Mouse (Mus musculus) lung, postnatal 0 days (tissue): Measurements from ENCODE around the gene Cacna1d. TPM values are rescaled to one million over a fixed set of nuclear protein-coding genes. Genes with fewer than 3 reads are reported as not detected.

Experiments
- ATAC-seq: fragments of 200-750 bp; cut with Nextera tagmentation; 2 replicates; pipeline ENCODE4 v1.8.0; 2017; ENCODE audit warnings: moderate library complexity
- DNase-seq: peaks from one replicate; pipeline ENCODE4 v3.0.0-alpha.2; 2016; ENCODE audit warnings: low spot score
- H3K27ac ChIP-seq: fragments of 300-500 bp; sonication (generic); 2 replicates; pipeline ENCODE4 v1.5.1; 2014; ENCODE audit warnings: antibody characterized with exemption, mild to moderate bottlenecking, low read length, mixed read lengths
- H3K27me3 ChIP-seq: fragments of 300-500 bp; sonication (generic); replicated peaks from 2 replicates; pipeline ENCODE4 v1.6.1; 2014; ENCODE audit warnings: low read length, mixed read lengths; ENCODE audit not compliant: insufficient read depth
- H3K36me3 ChIP-seq: fragments of 300-500 bp; sonication (generic); 2 replicates; pipeline ENCODE4 v1.6.1; 2014; ENCODE audit warnings: low read length, mixed read lengths; ENCODE audit not compliant: insufficient read depth
- H3K4me1 ChIP-seq: fragments of 300-500 bp; sonication (generic); 2 replicates; pipeline ENCODE4 v1.6.1; 2014; ENCODE audit warnings: antibody characterized with exemption, low read depth, low read length, mixed read lengths; ENCODE audit not compliant: insufficient read depth
- H3K4me2 ChIP-seq: fragments of 300-500 bp; sonication (generic); replicated peaks from 2 replicates; pipeline ENCODE4 v1.6.1; 2014; ENCODE audit warnings: low read depth, mild to moderate bottlenecking, low read length, moderate library complexity, mixed read lengths
- H3K4me3 ChIP-seq: fragments of 300-500 bp; sonication (generic); 2 replicates; pipeline ENCODE4 v1.5.1; 2014; ENCODE audit warnings: low read depth, low read length
- H3K9ac ChIP-seq: fragments of 300-500 bp; sonication (generic); replicated peaks from 2 replicates; pipeline ENCODE4 v1.6.1; 2014; ENCODE audit warnings: low read depth, mild to moderate bottlenecking
- H3K9me3 ChIP-seq: fragments of 300-500 bp; sonication (generic); 2 replicates; pipeline ENCODE4 v1.6.1; 2016; ENCODE audit warnings: low read length, mixed read lengths
- CTCF ChIP-seq: IDR thresholded peaks from 2 replicates; pipeline ENCODE4 v1.5.1; 2016; ENCODE audit warnings: antibody characterized with exemption, mild to moderate bottlenecking
- EP300 ChIP-seq: IDR thresholded peaks from 2 replicates; pipeline ENCODE4 v1.6.1; 2016; ENCODE audit warnings: antibody characterized with exemption, mild to moderate bottlenecking, control low read depth
- WGBS: fragments of 180-500 bp; shearing (Covaris S2); extraction: QIAGEN DNeasy Blood & Tissue Kit; methylation state at CpG from one replicate; pipeline ENCODE4 v1.1.7; 2014; 5-methylcytosine and 5-hydroxymethylcytosine counted together
- polyA plus RNA-seq: library from polyadenylated mRNA; unstranded; fragments of >200 nt; fragmentation: Nextera tagmentation; extraction: Ambion mirVana; gene quantifications from 2 replicates; pipeline ENCODE4 v1.2.1, GENCODE M21; 2015

Gene Cacna1d
- polyA plus RNA-seq, 1 experiment from 2014 or later: 12.5 TPM

- no peak for TF ChIP-seq CTCF
- TF ChIP-seq EP300: no peak
- no peak for ATAC-seq
- no peak for DNase-seq
- WGBS: 87% methylated on average over 3 of the region's 3 CpGs
- Histone ChIP-seq H3K9ac (no peak overlapping the region), H3K4me2 (no peak overlapping the region), H3K36me3 (no peaks in the 10 kb centered on the region), H3K9me3 (no peaks in the 10 kb centered on the region), H3K27me3 (no peaks in the 10 kb centered on the region), H3K4me3 (no peak overlapping the region), H3K27ac (no peak overlapping the region), H3K4me1 (no peaks in the 10 kb centered on the region)
Observed at GRCm38 (mm10) chr14:30218114-30218513, 273.1 kb downstream of the Cacna1d start.

GRCm38 (mm10) chr14:30217124-30217523 lies 274.1 kb downstream of the Cacna1d start:
- no peak overlapping the region for H3K9ac ChIP-seq
- H3K4me2 ChIP-seq: no peak overlapping the region
- H3K4me1 ChIP-seq: no peaks in the 10 kb centered on the region
- no peaks in the 10 kb centered on the region for H3K27me3 ChIP-seq
- DNase-seq: no peak
- 79% methylated on average over 2 of the region's 2 CpGs for WGBS
- no peaks in the 10 kb centered on the region for H3K9me3 ChIP-seq
- no peaks in the 10 kb centered on the region for H3K36me3 ChIP-seq
- TF ChIP-seq CTCF (no peak), EP300 (no peak)
- no peak for ATAC-seq
- no peak overlapping the region for H3K27ac ChIP-seq
- H3K4me3 ChIP-seq: no peak overlapping the region

- Histone ChIP-seq H3K4me3 (no peak overlapping the region), H3K9me3 (no peaks in the 10 kb centered on the region), H3K4me2 (no peak overlapping the region), H3K4me1 (no peaks in the 10 kb centered on the region), H3K27ac (no peak overlapping the region), H3K27me3 (no peaks in the 10 kb centered on the region), H3K9ac (no peak overlapping the region), H3K36me3 (no peaks in the 10 kb centered on the region)
- ATAC-seq: no peak
- TF ChIP-seq CTCF (no peak), EP300 (no peak)
- no peak for DNase-seq
Observed at GRCm38 (mm10) chr14:30208156-30208555, 283.1 kb downstream of the Cacna1d start.

GRCm38 (mm10) chr14:30205821-30206220 lies 285.4 kb downstream of the Cacna1d start:
- DNase-seq (no peak), ATAC-seq (no peak)
- Histone ChIP-seq H3K9me3 (no peaks in the 10 kb centered on the region), H3K9ac (no peak overlapping the region), H3K4me2 (no peak overlapping the region), H3K4me3 (no peak overlapping the region), H3K27ac (no peak overlapping the region), H3K36me3 (no peaks in the 10 kb centered on the region), H3K27me3 (no peaks in the 10 kb centered on the region), H3K4me1 (no peaks in the 10 kb centered on the region)
- TF ChIP-seq CTCF (no peak), EP300 (no peak)
- 26% methylated on average over 3 of the region's 3 CpGs for WGBS

GRCm38 (mm10) chr14:30204526-30204925 lies 286.7 kb downstream of the Cacna1d start:
- H3K9me3 ChIP-seq: no peaks in the 10 kb centered on the region
- no peaks in the 10 kb centered on the region for H3K27me3 ChIP-seq
- H3K36me3 ChIP-seq: no peaks in the 10 kb centered on the region
- no peak overlapping the region for H3K27ac ChIP-seq
- H3K9ac ChIP-seq: no peak overlapping the region
- H3K4me1 ChIP-seq: no peaks in the 10 kb centered on the region
- ATAC-seq (no peak), DNase-seq (no peak)
- no peak overlapping the region for H3K4me3 ChIP-seq
- TF ChIP-seq EP300 (no peak), CTCF (no peak)
- no peak overlapping the region for H3K4me2 ChIP-seq
- WGBS: 94% methylated on average over 1 of the region's 1 CpGs

- H3K27ac ChIP-seq: no peak overlapping the region
- no peaks in the 10 kb centered on the region for H3K27me3 ChIP-seq
- H3K9me3 ChIP-seq: no peaks in the 10 kb centered on the region
- no peak for TF ChIP-seq CTCF
- no peak for TF ChIP-seq EP300
- ATAC-seq (no peak), DNase-seq (no peak)
- 84% methylated on average over 1 of the region's 1 CpGs for WGBS
- H3K4me3 ChIP-seq: no peak overlapping the region
- no peak overlapping the region for H3K4me2 ChIP-seq
- no peaks in the 10 kb centered on the region for H3K4me1 ChIP-seq
- H3K9ac ChIP-seq: no peak overlapping the region
- no peaks in the 10 kb centered on the region for H3K36me3 ChIP-seq
Observed at GRCm38 (mm10) chr14:30200310-30200709, 290.9 kb downstream of the Cacna1d start.

GRCm38 (mm10) chr14:30198882-30199281 lies 292.4 kb downstream of the Cacna1d start:
- no peaks in the 10 kb centered on the region for H3K4me1 ChIP-seq
- no peaks in the 10 kb centered on the region for H3K36me3 ChIP-seq
- no peak overlapping the region for H3K9ac ChIP-seq
- no peak overlapping the region for H3K27ac ChIP-seq
- no peaks in the 10 kb centered on the region for H3K27me3 ChIP-seq
- no peak overlapping the region for H3K4me2 ChIP-seq
- ATAC-seq: no peak
- no peak for DNase-seq
- no peak for TF ChIP-seq EP300
- TF ChIP-seq CTCF: no peak
- no peaks in the 10 kb centered on the region for H3K9me3 ChIP-seq
- WGBS: 69% methylated on average over 3 of the region's 3 CpGs
- H3K4me3 ChIP-seq: no peak overlapping the region
